Mouse (Mus musculus) c-Kit-negative CD71-positive TER-119-positive erythroid progenitor cells, embryonic 14.5 days (primary cell): ENCODE data around the gene Khdc1a.

Source experiments
- DNase-seq: peaks from one replicate; pipeline ENCODE4 v3.0.0-alpha.2; 2013; ENCODE audit warnings: low read depth, low spot score

Gene Khdc1a

DNA sequence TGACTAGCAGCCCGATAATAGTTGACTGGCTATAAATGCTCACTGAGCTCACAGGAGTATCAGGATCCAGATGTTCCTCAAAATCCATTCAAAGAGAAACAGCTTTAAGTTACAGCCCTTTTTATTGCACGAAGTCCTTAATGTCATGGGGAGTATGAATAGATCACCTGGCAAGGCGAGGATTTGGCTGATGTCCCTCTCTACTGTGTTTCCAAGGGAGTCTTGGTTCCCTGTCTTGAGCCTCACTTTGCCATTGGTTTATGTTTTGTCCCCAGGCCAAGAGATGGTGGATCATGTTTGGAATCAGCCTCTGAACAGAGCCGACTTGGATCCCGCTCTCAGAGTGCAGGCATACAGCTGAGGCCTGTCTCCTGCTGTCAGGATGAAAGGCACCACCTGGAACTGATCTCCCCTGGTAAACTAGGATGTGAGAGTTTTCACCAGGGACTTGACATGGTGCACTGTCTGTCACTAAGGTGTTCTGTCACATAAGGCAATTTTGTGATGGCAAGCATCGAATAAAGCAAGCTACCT lies 41.8 kb downstream of the Khdc1a start:
- no peak for DNase-seq
